Comparison of ENCODE assay signal across 32 mouse cellular contexts in the genomic region with DNA sequence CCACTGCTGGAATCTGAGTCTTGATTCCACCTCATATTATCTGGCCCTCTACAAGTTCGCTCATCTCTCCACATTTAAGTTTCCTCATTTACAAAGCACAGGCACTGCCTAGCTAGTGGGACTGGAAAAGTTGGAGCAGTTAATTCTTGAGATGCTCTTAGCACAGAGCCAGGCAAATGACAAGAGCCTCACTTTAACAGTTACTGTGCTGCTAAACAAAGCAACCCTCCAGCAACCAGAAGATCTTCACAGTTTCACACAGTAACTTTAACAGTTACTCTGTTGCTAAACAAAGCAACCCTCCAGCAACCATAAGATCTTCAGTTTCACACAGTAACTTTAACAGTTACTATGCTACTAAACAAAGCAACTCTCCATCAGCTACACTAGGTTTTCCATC. TPM values are rescaled to one million over a fixed set of nuclear protein-coding genes. Genes with fewer than 3 reads are reported as not detected.
"Had no signal": no experiment of that assay in that cellular context is flagged by ENCODE, and none has a peak within 500 bp of the region (broad histone marks: within the 10 kb centered on the region; RNA-seq: fewer than 3 reads in every experiment).

No protein-coding gene starts in this region.

- DNase-seq: heart, postnatal 10 days; heart, postnatal 14 days; heart, postnatal 36 days; heart, postnatal 4 days; kidney, adult 11 months; kidney, adult 18-20 months; kidney, adult 2 months; kidney, adult 8-10 months; kidney, adult 9 months; kidney, postnatal 10 days; kidney, postnatal 14 days; kidney, postnatal 25 days; kidney, postnatal 36 days; kidney, postnatal 4 days; layer of hippocampus, adult 9-11 months; layer of hippocampus, postnatal 36 days had no signal

- ATAC-seq: hindbrain, embryonic 16.5 days; hindbrain, postnatal 0 days; inflammation-experienced regulatory T-cells, adult 6 months; intestine, embryonic 15.5 days; intestine, embryonic 16.5 days; intestine, postnatal 0 days had no signal

RNA-seq across cellular contexts. Expression of a gene that starts 4.9 kb away (rescaled TPM):
- total RNA-seq: heart, postnatal 10 days; heart, postnatal 14 days; heart, postnatal 25 days; heart, postnatal 36 days; heart, postnatal 4 days; hematopoietic stem cell, adult 5-6 weeks had no signal

RNA-seq across cellular contexts. Expression of a gene that starts 18.3 kb away (rescaled TPM):
- total RNA-seq: heart, postnatal 10 days; heart, postnatal 14 days; heart, postnatal 25 days; heart, postnatal 36 days; heart, postnatal 4 days; hematopoietic stem cell, adult 5-6 weeks; layer of hippocampus, adult 18-20 months; layer of hippocampus, adult 2 months; layer of hippocampus, adult 8-10 months; layer of hippocampus, postnatal 10 days; layer of hippocampus, postnatal 14 days; layer of hippocampus, postnatal 25 days; layer of hippocampus, postnatal 36 days; left cerebral cortex, adult 18-20 months; left cerebral cortex, adult 2 months had no signal

RNA-seq across cellular contexts. Expression of a gene that starts 23.8 kb away (rescaled TPM):
- total RNA-seq: heart, postnatal 10 days; heart, postnatal 25 days; heart, postnatal 36 days; heart, postnatal 4 days; hematopoietic stem cell, adult 5-6 weeks had no signal

RNA-seq across cellular contexts. Expression of a gene that starts 50.2 kb away (rescaled TPM):
- total RNA-seq: heart, postnatal 10 days; heart, postnatal 14 days; heart, postnatal 25 days; heart, postnatal 36 days; heart, postnatal 4 days; hematopoietic stem cell, adult 5-6 weeks; hindbrain, postnatal 0 days; layer of hippocampus, adult 18-20 months; layer of hippocampus, adult 2 months; layer of hippocampus, adult 8-10 months; layer of hippocampus, postnatal 10 days; layer of hippocampus, postnatal 14 days; layer of hippocampus, postnatal 25 days; layer of hippocampus, postnatal 36 days; left cerebral cortex, adult 18-20 months; left cerebral cortex, adult 2 months had no signal

RNA-seq across cellular contexts. Expression of a gene that starts 56.4 kb away (rescaled TPM):
- total RNA-seq: heart, postnatal 10 days; heart, postnatal 14 days; heart, postnatal 25 days; heart, postnatal 36 days; heart, postnatal 4 days; hematopoietic stem cell, adult 5-6 weeks had no signal
